Mouse (Mus musculus): Measurements from ENCODE around the gene Rapgef1. TPM values are rescaled to one million over a fixed set of nuclear protein-coding genes. Genes with fewer than 3 reads are reported as not detected.

Rapgef1 gene
- polyA plus RNA-seq, 1 experiment from 2014 or later: 24.1 TPM

GRCm38 (mm10) chr2:29716143-29716542, 96.6 kb downstream of the Rapgef1 start:
- ATAC-seq (ENCODE audit: low FRiP score, low read depth): no peak
- Histone ChIP-seq H3K27ac (replicated peaks) (no peak overlapping the region), H3K36me3 (peaks cover 70% of the 10 kb centered on the region), H3K4me1 (peaks cover 9% of the 10 kb centered on the region; the same call in 1 of the 2 replicates), H3K27me3 (no peaks in the 10 kb centered on the region), H3K9me3 (no peaks in the 10 kb centered on the region), H3K4me3 (no peak overlapping the region), H3K9ac (replicated peaks) (no peak overlapping the region), H3K4me2 (replicated peaks) (no peak overlapping the region)
- WGBS: 37% methylated on average over 7 of the region's 7 CpGs

- Histone ChIP-seq H3K9me3 (no peaks in the 10 kb centered on the region), H3K27ac (replicated peaks) (no peak overlapping the region), H3K4me3 (no peak overlapping the region), H3K9ac (replicated peaks) (no peak overlapping the region), H3K4me2 (replicated peaks) (no peak overlapping the region), H3K27me3 (no peaks in the 10 kb centered on the region), H3K36me3 (peaks cover 68% of the 10 kb centered on the region), H3K4me1 (peaks cover 9% of the 10 kb centered on the region; the same call in 1 of the 2 replicates)
- no peak for ATAC-seq (ENCODE audit: low FRiP score, low read depth)
- 23% methylated on average over 6 of the region's 6 CpGs for WGBS
Measured at GRCm38 (mm10) chr2:29716691-29717090, 97.2 kb downstream of the Rapgef1 start.

- Histone ChIP-seq H3K27ac (replicated peaks) (no peak overlapping the region), H3K9ac (replicated peaks) (no peak overlapping the region), H3K4me3 (no peak overlapping the region), H3K36me3 (peaks cover 69% of the 10 kb centered on the region), H3K4me2 (replicated peaks) (no peak overlapping the region), H3K27me3 (no peaks in the 10 kb centered on the region), H3K9me3 (no peaks in the 10 kb centered on the region), H3K4me1 (peaks cover 9% of the 10 kb centered on the region; the same call in 1 of the 2 replicates)
- 93% methylated on average over 5 of the region's 5 CpGs for WGBS
- no peak for ATAC-seq (ENCODE audit: low FRiP score, low read depth)
Measured at GRCm38 (mm10) chr2:29718581-29718980, 99.1 kb downstream of the Rapgef1 start.

DNA sequence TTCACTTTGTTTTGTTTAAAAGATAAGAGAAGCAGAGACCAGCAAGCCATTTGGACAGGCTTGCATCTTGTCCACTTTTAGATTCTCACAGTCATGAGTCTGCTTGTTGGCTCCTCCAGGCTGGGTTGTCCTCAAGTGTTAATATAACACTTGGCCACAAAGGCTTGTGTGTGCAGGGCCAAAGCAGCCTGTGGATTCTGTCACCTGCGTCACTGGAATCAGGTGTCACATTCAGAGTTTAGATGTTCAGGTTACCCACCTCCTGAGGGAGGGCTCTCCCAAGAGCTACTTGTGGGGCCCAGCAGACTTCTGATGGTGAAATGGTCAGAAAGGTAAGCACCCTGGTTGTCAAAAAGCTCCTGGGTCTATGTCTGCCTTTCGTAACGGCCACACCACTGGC, 103.6 kb downstream of the Rapgef1 start:
- H3K4me2 ChIP-seq (replicated peaks): no peak overlapping the region
- no peaks in the 10 kb centered on the region for H3K27me3 ChIP-seq
- no peak overlapping the region for H3K27ac ChIP-seq (replicated peaks)
- 97% methylated on average over 3 of the region's 3 CpGs for WGBS
- H3K36me3 ChIP-seq: peaks cover 88% of the 10 kb centered on the region
- H3K9ac ChIP-seq (replicated peaks): no peak overlapping the region
- no peaks in the 10 kb centered on the region for H3K4me1 ChIP-seq
- no peak for ATAC-seq (ENCODE audit: low FRiP score, low read depth)
- H3K9me3 ChIP-seq: no peaks in the 10 kb centered on the region
- no peak overlapping the region for H3K4me3 ChIP-seq

- Histone ChIP-seq H3K36me3 (peaks cover 92% of the 10 kb centered on the region), H3K9ac (replicated peaks) (no peak overlapping the region), H3K4me1 (no peaks in the 10 kb centered on the region), H3K9me3 (no peaks in the 10 kb centered on the region), H3K4me2 (replicated peaks) (no peak overlapping the region), H3K27me3 (no peaks in the 10 kb centered on the region), H3K27ac (replicated peaks) (no peak overlapping the region), H3K4me3 (no peak overlapping the region)
- ATAC-seq (ENCODE audit: low FRiP score, low read depth): no peak
- WGBS: 89% methylated on average over 5 of the region's 5 CpGs
Measured at GRCm38 (mm10) chr2:29724664-29725365, 105.3 kb downstream of the Rapgef1 start.

- ATAC-seq (ENCODE audit: low FRiP score, low read depth): no peak
- no peaks in the 10 kb centered on the region for H3K4me1 ChIP-seq
- 60% methylated on average over 2 of the region's 2 CpGs for WGBS
- no peaks in the 10 kb centered on the region for H3K9me3 ChIP-seq
- H3K4me3 ChIP-seq: no peak overlapping the region
- H3K9ac ChIP-seq (replicated peaks): no peak overlapping the region
- H3K36me3 ChIP-seq: peaks cover 94% of the 10 kb centered on the region
- no peak overlapping the region for H3K27ac ChIP-seq (replicated peaks)
- H3K4me2 ChIP-seq (replicated peaks): no peak overlapping the region
- no peaks in the 10 kb centered on the region for H3K27me3 ChIP-seq
Measured at GRCm38 (mm10) chr2:29729500-29729899, 110.0 kb downstream of the Rapgef1 start.

GRCm38 (mm10) chr2:29731545-29731944, 112.0 kb downstream of the Rapgef1 start:
- Histone ChIP-seq H3K4me2 (replicated peaks) (no peak overlapping the region), H3K27me3 (no peaks in the 10 kb centered on the region), H3K9ac (replicated peaks) (no peak overlapping the region), H3K36me3 (peaks cover 95% of the 10 kb centered on the region), H3K4me1 (no peaks in the 10 kb centered on the region), H3K27ac (replicated peaks) (no peak overlapping the region), H3K4me3 (no peak overlapping the region), H3K9me3 (no peaks in the 10 kb centered on the region)
- no peak for ATAC-seq (ENCODE audit: low FRiP score, low read depth)
- 69% methylated on average over 3 of the region's 3 CpGs for WGBS

GRCm38 (mm10) chr2:29732559-29732958, 113.0 kb downstream of the Rapgef1 start:
- Histone ChIP-seq H3K9me3 (no peaks in the 10 kb centered on the region), H3K36me3 (peaks cover 95% of the 10 kb centered on the region), H3K4me1 (no peaks in the 10 kb centered on the region), H3K9ac (replicated peaks) (no peak overlapping the region), H3K27ac (replicated peaks) (no peak overlapping the region), H3K4me2 (replicated peaks) (no peak overlapping the region), H3K27me3 (no peaks in the 10 kb centered on the region), H3K4me3 (no peak overlapping the region)
- WGBS: 96% methylated on average over 10 of the region's 10 CpGs
- ATAC-seq (ENCODE audit: low FRiP score, low read depth): no peak

DNA sequence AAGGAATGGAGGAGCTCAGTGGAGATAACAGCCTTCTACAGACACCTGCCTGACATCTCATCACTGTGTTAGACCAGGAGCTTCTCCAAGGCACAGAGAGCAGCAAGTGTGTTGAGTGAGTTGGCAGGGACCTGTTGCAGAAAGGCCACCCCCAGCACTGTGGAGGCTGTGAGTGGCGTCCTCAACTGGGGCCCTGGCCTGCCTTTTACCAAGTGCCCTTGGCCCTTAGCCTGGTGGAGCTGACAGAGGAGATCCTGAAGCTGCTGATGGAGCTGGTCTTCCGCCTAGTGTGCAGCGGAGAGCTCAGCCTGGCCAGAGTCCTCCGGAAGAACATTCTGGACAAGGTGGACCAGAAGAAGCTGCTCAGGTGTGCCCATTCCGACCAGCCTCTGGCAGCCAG, 113.8 kb downstream of the Rapgef1 start:
- Histone ChIP-seq H3K27ac (replicated peaks) (no peak overlapping the region), H3K9ac (replicated peaks) (no peak overlapping the region), H3K9me3 (no peaks in the 10 kb centered on the region), H3K27me3 (no peaks in the 10 kb centered on the region), H3K4me1 (no peaks in the 10 kb centered on the region), H3K4me2 (replicated peaks) (no peak overlapping the region), H3K4me3 (no peak overlapping the region), H3K36me3 (peaks cover 95% of the 10 kb centered on the region)
- ATAC-seq (ENCODE audit: low FRiP score, low read depth): no peak
- WGBS: 95% methylated on average over 5 of the region's 5 CpGs

- Histone ChIP-seq H3K36me3 (peaks cover 90% of the 10 kb centered on the region), H3K9me3 (no peaks in the 10 kb centered on the region), H3K4me2 (replicated peaks) (no peak overlapping the region), H3K4me3 (no peak overlapping the region), H3K4me1 (no peaks in the 10 kb centered on the region), H3K27me3 (no peaks in the 10 kb centered on the region), H3K9ac (replicated peaks) (no peak overlapping the region), H3K27ac (replicated peaks) (no peak overlapping the region)
- no peak for ATAC-seq (ENCODE audit: low FRiP score, low read depth)
- 95% methylated on average over 12 of the region's 12 CpGs for WGBS
Measured at GRCm38 (mm10) chr2:29735708-29736107, 116.2 kb downstream of the Rapgef1 start.

- Histone ChIP-seq H3K9me3 (no peaks in the 10 kb centered on the region), H3K4me3 (no peak overlapping the region), H3K4me1 (no peaks in the 10 kb centered on the region), H3K9ac (replicated peaks) (no peak overlapping the region), H3K4me2 (replicated peaks) (no peak overlapping the region), H3K27ac (replicated peaks) (no peak overlapping the region), H3K36me3 (peaks cover 79% of the 10 kb centered on the region), H3K27me3 (no peaks in the 10 kb centered on the region)
- ATAC-seq (ENCODE audit: low FRiP score, low read depth): no peak
- WGBS: 92% methylated on average over 12 of the region's 12 CpGs
Measured at GRCm38 (mm10) chr2:29737209-29737925, 117.8 kb downstream of the Rapgef1 start.

- Histone ChIP-seq H3K9ac (replicated peaks) (no peak overlapping the region), H3K27me3 (no peaks in the 10 kb centered on the region), H3K36me3 (peaks cover 65% of the 10 kb centered on the region), H3K4me3 (no peak overlapping the region), H3K27ac (replicated peaks) (no peak overlapping the region; the same call in 1 of the 2 replicates), H3K9me3 (no peaks in the 10 kb centered on the region), H3K4me2 (replicated peaks) (no peak overlapping the region), H3K4me1 (no peaks in the 10 kb centered on the region)
- ATAC-seq (ENCODE audit: low FRiP score, low read depth): no peak
- WGBS: 61% methylated on average over 4 of the region's 4 CpGs
Measured at GRCm38 (mm10) chr2:29738799-29739198, 119.3 kb downstream of the Rapgef1 start.
